Mouse (Mus musculus): ENCODE data around the gene Slc24a2.
A peak's percentile ranks its signal among the peaks of the same experiment; 100 is the strongest.

Gene Slc24a2

GRCm38 (mm10) chr4:87115726-87116125, 114.6 kb downstream of the Slc24a2 start:
- no peak for DNase-seq (ENCODE audit: low spot score)

GRCm38 (mm10) chr4:87109331-87110059, 120.8 kb downstream of the Slc24a2 start:
- no peak for DNase-seq (ENCODE audit: low spot score)

DNA sequence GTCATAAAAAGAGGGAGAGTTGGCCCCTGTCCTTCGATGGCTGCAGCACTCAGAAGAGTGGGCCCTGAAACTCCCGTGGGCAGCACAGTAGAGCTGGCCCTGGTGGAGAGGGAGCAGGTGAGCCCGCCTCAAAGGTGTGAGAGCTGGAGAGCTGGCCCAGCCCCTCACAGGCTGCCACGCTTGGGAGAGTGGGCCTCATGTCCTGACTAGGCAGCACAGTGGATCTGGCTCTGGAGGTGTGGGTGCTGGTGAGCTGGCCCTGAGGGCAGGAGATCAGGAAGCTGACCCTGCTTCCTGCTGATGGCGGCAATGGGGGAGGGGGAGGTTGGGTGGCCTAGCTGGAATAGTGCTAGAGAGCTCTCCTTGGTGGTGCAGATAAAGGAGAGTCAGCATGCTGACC, 129.3 kb downstream of the Slc24a2 start:
- DNase-seq (ENCODE audit: low spot score) = no peak

DNA sequence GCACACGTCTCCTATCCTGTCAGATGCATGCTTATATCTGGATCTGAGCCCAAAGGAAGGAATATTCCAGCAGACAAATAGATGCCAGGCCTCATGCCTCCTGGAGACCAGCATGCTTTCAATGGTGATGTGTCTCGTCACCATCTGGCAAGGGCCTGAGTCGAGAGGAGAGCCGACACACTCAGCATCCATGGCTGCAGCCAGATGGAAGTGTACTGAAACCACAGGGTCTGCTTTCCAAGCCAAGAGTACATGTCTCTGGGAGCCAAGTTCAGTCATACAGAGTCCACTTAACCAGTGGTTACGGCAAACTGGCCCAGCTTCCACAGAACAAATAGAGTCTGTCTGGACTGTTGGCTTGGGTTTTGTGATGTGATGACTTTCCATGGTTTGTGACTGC, 134.1 kb downstream of the Slc24a2 start:
- peak; percentile 35 for DNase-seq (ENCODE audit: low spot score)

DNA sequence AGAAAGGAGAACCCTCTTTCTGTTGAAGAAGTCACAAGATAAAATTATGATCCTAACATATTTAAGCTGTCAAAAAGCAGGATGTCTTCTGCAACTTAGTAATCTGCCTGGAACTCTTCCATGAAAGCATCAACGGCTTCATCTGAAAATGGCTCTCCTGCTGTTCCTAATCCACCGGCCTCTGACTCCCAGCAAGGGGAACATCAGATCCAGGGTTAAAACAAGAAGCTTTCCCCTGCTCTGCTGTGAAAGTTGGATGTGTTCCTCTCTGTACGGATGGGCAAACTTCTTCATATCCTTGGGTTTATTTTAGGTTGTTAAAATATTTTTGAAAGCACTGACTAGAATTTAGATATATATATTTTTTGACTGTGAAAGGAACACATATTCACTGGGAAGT, 136.7 kb downstream of the Slc24a2 start:
- DNase-seq (ENCODE audit: low spot score) = no peak

DNA sequence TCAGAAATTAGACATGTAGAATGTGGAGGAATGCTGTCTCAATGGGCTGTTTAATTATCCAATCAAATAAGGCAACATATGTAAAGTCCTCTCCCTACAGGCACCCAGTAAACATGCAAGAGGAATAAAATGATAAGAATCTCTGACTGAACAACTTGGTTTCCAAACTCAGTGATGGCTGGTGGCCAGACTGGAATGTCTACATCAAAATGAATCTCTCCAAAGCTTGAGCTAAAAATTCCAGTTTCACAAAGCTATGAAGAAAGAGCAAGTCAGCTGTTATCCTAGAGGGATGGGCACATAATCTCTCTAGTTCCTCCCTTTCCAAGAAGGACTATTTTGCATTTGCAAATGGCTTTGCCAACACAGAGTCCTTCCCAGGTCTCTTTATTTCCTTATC, 139.4 kb downstream of the Slc24a2 start:
- DNase-seq (ENCODE audit: low spot score) = no peak

- no peak for DNase-seq (ENCODE audit: low spot score)
Observed at GRCm38 (mm10) chr4:87088713-87089112, 141.6 kb downstream of the Slc24a2 start.

DNA sequence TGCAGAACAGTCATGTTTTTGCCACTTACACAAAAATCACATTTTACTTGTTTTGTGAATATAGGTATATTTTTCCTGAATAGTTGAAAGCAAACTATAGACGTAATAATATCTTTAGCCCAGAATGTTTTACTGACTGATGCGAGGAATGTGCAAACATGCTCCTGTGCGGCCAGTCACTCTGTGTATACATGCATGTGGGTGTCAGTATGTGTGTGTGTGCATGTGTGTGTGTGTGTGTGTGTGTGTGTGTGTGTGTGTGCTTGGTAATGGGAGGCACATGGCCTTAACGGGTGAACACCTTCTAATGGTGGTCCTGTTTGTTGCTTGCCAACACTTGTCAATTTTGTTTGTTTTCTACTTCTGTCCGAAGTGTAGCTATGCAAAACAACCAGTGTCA, 142.7 kb downstream of the Slc24a2 start:
- no peak for DNase-seq (ENCODE audit: low spot score)

DNA sequence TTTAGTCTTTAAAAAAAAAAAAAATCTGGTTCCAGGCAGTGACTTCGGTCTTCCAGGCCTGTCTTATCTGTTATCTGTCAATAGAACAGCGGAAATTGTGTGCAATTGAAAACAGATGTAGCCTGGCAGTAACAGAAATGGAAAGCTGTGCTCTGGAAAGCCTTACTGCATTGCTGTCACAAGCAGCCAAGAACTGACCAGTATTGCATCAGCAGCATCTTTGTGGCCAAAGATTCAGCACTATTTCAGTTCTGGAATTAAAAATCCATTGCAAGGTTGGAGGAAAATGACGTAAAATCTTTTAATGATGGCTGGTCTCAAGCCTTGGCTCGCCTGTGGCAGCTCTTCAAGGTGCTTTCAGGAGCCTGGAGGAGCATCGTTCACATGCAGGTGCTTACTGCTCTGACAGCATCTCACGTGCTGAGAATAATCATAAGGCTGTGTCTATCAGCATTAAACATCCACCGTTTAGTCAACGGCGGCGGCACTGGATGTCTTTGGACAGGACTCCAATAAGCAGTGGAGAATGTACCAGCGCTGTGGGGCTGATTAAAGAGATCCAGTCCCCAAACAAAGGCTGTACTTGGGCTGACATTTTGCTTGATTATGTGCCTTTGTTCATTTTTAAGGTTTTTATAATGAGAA, 143.2 kb downstream of the Slc24a2 start:
- no peak for DNase-seq (ENCODE audit: low spot score)

- DNase-seq (ENCODE audit: low spot score) = no peak
Observed at GRCm38 (mm10) chr4:87081321-87081720, 149.0 kb downstream of the Slc24a2 start.

DNA sequence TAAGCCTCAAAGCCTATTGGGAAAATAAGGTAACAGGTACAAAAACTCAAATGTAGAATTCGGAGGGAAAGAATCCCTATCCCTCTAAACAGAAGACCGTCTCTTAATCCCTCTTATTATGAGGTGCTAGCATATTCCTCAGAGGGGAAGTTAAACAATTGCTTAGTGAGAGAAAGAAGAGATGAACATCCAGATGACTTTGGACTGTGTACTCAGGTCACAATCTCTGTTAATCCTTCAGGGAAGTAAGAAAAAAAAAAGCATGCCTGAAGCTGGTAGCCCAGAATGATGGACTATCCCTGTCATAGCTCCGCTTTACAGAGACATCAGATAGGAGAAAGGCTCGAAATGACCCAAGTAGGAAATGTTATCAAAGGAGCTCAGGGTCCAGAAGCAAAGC, 151.0 kb downstream of the Slc24a2 start:
- no peak for DNase-seq (ENCODE audit: low spot score)

DNA sequence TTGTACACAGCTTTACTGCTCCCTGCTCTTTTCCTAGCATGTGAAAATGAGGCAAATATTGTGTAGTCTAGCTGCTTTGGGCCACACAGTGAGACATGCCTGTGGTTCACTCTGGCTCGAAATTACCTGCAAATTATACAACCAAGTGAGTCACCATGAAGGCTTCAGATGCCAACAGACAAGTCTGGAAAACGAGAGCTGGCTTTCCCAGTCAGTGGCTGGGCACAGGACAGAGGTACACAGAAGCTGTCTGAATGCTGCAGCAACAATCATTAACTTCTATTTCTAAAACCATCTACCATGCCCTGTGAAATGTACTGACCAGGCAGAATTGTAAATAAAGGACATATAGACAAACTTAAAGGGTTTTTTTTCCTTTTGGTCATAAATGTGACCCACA, 151.6 kb downstream of the Slc24a2 start:
- DNase-seq (ENCODE audit: low spot score) = no peak

GRCm38 (mm10) chr4:87075761-87076160, 154.5 kb downstream of the Slc24a2 start:
- no peak for DNase-seq (ENCODE audit: low spot score)

GRCm38 (mm10) chr4:87068121-87068520, 162.2 kb downstream of the Slc24a2 start:
- DNase-seq (ENCODE audit: low spot score) = no peak

DNA sequence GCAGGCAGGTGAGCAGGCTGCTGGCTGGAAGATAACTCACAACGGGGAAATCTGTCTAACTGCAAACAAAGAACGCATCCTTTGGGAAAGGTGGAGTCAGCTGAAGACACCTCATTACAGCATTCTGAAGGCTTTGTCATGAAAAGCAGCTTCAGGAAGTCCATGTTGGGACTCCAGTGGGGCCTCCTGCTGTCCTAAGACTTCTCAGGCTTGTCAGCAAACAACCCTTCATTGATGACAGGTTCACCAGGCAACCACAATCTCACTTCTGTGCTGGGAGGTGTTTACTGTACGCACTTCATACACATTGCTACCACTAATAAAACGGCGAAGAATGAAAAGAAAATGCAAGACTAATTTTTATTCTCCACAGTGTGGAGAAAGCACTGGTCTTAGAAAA, 165.1 kb downstream of the Slc24a2 start:
- DNase-seq (ENCODE audit: low spot score) = no peak

- no peak for DNase-seq (ENCODE audit: low spot score)
Observed at GRCm38 (mm10) chr4:87064561-87064960, 165.7 kb downstream of the Slc24a2 start.

GRCm38 (mm10) chr4:87062771-87063253, 167.5 kb downstream of the Slc24a2 start:
- DNase-seq (ENCODE audit: low spot score) = peak; percentile 42

GRCm38 (mm10) chr4:87061696-87062095, 168.6 kb downstream of the Slc24a2 start:
- DNase-seq (ENCODE audit: low spot score) = no peak

GRCm38 (mm10) chr4:87057572-87057971, 172.7 kb downstream of the Slc24a2 start:
- DNase-seq (ENCODE audit: low spot score) = no peak

GRCm38 (mm10) chr4:87055768-87056167, 174.5 kb downstream of the Slc24a2 start:
- DNase-seq (ENCODE audit: low spot score) = no peak

GRCm38 (mm10) chr4:87052881-87053280, 177.4 kb downstream of the Slc24a2 start:
- DNase-seq (ENCODE audit: low spot score) = no peak

DNA sequence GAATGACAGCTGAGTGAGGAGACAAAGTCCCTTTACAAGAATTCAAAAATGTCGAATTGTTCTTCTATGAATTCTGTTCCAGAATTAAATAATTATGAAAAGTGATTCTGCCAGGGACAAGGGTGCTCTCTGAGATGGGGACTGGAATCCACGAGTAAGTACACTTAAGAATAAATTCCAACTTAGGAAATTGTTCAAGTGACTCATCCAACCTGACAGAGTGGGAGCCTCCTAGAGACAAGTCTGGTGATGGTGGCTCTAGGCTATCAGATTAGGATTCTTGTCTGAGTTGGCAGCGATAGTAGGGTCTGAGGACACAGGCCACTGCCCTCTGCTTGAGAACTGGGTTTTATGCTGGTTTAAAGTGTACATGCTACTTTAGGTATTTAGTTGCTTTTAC, 181.2 kb downstream of the Slc24a2 start:
- DNase-seq (ENCODE audit: low spot score) = no peak

GRCm38 (mm10) chr4:87047131-87047530, 183.1 kb downstream of the Slc24a2 start:
- DNase-seq (ENCODE audit: low spot score) = no peak

DNA sequence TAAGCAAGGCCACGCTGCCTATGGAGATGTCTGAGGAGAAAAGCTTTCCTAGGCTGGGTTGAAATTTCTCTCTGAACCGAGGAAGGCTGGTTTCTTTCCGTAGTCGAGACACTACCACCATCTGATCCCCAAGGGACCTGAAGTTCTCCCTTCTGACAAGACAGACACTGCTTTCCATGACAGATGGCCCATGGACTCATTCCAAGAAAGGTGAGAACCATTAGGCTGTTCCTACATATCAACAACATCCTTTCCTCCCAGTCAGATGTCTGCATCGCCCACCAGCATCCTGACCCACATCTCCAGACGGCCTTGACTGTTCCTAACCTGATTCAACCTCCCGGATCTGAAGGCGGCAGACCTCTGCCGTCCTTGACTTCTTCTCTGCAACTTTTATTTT, 187.0 kb downstream of the Slc24a2 start:
- DNase-seq (ENCODE audit: low spot score) = no peak

Measured in left cerebral cortex, adult 11 months (tissue).